Mouse (Mus musculus): Measurements from ENCODE around the gene Gars. TPM values are rescaled to one million over a fixed set of nuclear protein-coding genes. Genes with fewer than 3 reads are reported as not detected.

Gars gene
- polyA plus RNA-seq (2012; fragmentation: generic; extraction: Trizol): 459 TPM

DNA sequence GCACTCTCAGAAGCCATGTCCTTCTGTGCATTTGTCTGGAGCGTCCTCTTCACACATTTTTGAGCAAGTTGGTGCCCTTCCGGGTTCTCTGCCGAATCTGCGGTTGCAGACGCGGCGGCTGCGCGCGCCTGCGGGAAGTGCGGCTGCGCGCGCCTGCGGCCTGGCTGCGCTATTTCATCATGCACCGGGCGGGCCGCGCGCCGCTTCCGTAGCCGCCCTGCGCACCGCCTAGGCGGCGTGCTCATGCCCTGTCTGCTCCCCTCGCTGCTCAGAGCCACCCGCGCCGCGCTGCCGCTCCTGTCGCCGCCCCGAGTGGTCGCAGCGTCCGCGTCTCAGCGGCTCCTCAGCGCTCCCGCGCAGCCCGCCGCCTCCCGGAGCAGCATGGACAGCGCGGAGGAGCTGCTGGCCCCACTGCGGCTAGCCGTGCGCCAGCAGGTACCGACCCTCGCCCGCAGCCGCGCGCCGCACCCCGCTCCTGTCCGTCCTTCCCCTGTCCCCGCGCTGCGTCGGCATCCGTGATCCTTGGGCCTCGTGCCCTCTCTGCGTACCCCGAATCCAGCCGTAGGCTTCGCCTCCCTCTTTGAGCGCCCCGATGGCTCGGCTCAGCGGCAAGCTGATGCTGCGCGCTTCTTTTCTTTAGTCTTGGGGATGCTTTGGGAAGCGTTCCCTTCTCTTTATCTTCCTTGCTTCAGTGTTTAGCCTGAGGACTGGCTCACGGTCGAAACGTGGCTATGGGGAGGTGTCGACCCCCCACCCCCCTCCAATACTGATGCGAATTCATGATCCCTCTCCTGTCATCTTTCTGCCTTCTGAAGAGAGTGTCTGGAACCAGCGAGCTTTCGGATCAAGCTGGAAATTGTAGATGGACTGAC, at the start of gene Gars:
Gars (plus strand) TSS at position 209 of the 872 bp plus-strand sequence.
- TF ChIP-seq REST (IDR thresholded peaks at IDR 0.05; ENCODE audit: insufficient read depth, insufficient read length) (peak; percentile 48), SRF (IDR thresholded peaks at IDR 0.05; ENCODE audit: control insufficient read depth, insufficient read length, low read depth) (peak; percentile 38), POLR2AphosphoS2 (IDR thresholded peaks at IDR 0.05; ENCODE audit: insufficient read length, low read depth) (peak; percentile 99), MYOG (IDR thresholded peaks at IDR 0.05; ENCODE audit: control insufficient read depth in 1 of 3, insufficient read depth in 1 of 3, insufficient read length in 2 of 3, low read depth in 2 of 3) (peak in 1 of 3 experiments; percentile 19), CEBPB (IDR thresholded peaks at IDR 0.05; ENCODE audit: insufficient read depth, poor library complexity, severe bottlenecking) (peak; percentile 61; the same call in 1 of the 2 replicates), POLR2A (IDR thresholded peaks at IDR 0.05; ENCODE audit: insufficient read length, low read depth) (peak; percentile 100), E2F4 (IDR thresholded peaks at IDR 0.05; ENCODE audit: insufficient read depth) (no peak), TCF3 (IDR thresholded peaks at IDR 0.05; ENCODE audit: insufficient read length, low read depth) (no peak)
- H3K4me3 ChIP-seq: peak within 1 kb of the TSS; percentile 87
- peak within 1 kb of the TSS; percentile 96 for H3ac ChIP-seq (ENCODE audit: control insufficient read depth, insufficient read length)
- peaks cover 15% of the 10 kb centered on the region for H3K36me3 ChIP-seq (ENCODE audit: control insufficient read depth, insufficient read depth)
- H3K79me2 ChIP-seq (ENCODE audit: control insufficient read depth, insufficient read depth): peaks cover 50% of the 10 kb centered on the region
- peaks cover 6% of the 10 kb centered on the region for H3K27me3 ChIP-seq (ENCODE audit: control insufficient read depth, insufficient read depth, insufficient read length)
- H3K4me2 ChIP-seq (ENCODE audit: low read depth): peak within 1 kb of the TSS; percentile 91

DNA sequence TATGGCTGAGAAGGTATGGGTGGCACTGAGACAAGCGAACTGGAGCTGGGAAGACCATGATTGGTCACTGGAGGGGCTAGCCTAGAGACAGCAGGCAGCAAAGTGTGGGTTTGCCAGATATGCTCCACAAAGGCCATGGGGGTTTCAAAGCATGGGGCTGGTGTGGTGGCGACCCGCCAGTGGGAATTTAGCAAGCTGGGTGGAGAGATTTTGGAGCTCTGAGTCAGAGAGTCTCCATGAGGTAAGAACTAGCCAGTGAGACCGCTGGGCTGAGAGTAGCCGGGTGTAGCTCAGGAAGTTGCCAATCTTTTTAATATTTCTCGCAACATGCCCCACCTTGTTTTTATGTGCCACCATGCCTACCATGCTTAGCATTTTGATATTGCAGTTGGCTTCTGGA, 49.7 kb upstream of the Gars start:
- H3K36me3 ChIP-seq (ENCODE audit: control insufficient read depth, insufficient read depth): no peaks in the 10 kb centered on the region
- H3K27me3 ChIP-seq (ENCODE audit: control insufficient read depth, insufficient read depth, insufficient read length): no peaks in the 10 kb centered on the region
- H3ac ChIP-seq (ENCODE audit: control insufficient read depth, insufficient read length): no peak overlapping the region
- no peaks in the 10 kb centered on the region for H3K79me2 ChIP-seq (ENCODE audit: control insufficient read depth, insufficient read depth)
- no peak overlapping the region for H3K4me3 ChIP-seq
- TF ChIP-seq SRF (IDR thresholded peaks at IDR 0.05; ENCODE audit: control insufficient read depth, insufficient read length, low read depth): no peak
- no peak for TF ChIP-seq USF1 (IDR thresholded peaks at IDR 0.05; ENCODE audit: low read depth)
- TF ChIP-seq POLR2AphosphoS2 (IDR thresholded peaks at IDR 0.05; ENCODE audit: insufficient read length, low read depth): no peak
- no peak for TF ChIP-seq CEBPB (IDR thresholded peaks at IDR 0.05; ENCODE audit: insufficient read depth, poor library complexity, severe bottlenecking)
- no peak for TF ChIP-seq E2F4 (IDR thresholded peaks at IDR 0.05; ENCODE audit: insufficient read depth)
- TF ChIP-seq MAX (IDR thresholded peaks at IDR 0.05; ENCODE audit: low read depth): no peak
- no peak for TF ChIP-seq TCF3 (IDR thresholded peaks at IDR 0.05; ENCODE audit: insufficient read length, low read depth)
- TF ChIP-seq MYOG (IDR thresholded peaks at IDR 0.05; ENCODE audit: control insufficient read depth in 1 of 3, insufficient read depth in 1 of 3, insufficient read length in 2 of 3, low read depth in 2 of 3): no peak
- TF ChIP-seq POLR2A (IDR thresholded peaks at IDR 0.05; ENCODE audit: insufficient read length, low read depth): no peak
- no peak for TF ChIP-seq TCF12 (IDR thresholded peaks at IDR 0.05; ENCODE audit: insufficient read depth, poor library complexity, severe bottlenecking)
- no peak for TF ChIP-seq REST (IDR thresholded peaks at IDR 0.05; ENCODE audit: insufficient read depth, insufficient read length)
- no peak for TF ChIP-seq MYOD1 (IDR thresholded peaks at IDR 0.05; ENCODE audit: control insufficient read depth in 1 of 3, insufficient read length in 2 of 3, low read depth in 2 of 3)
- H3K4me2 ChIP-seq (ENCODE audit: low read depth): no peak overlapping the region

DNA sequence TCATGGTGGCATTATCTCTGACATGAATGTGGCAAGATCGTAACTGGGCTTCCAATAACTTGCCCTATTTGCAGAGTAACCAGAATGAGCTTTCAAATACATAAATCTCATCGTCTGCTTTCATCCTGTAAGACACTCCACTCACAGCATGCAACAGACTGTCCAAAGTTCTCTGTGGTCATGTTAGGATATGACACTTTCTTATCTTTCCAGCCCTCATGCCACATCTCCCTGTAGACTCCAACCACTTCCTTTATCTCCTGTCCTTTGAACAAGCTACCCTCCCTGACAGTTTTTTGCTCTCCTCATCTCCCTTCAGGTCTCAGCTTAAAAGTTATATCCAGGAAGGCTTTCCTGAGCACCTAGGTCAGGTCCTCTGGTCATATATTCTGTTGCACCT, 46.6 kb upstream of the Gars start:
- TF ChIP-seq POLR2A (IDR thresholded peaks at IDR 0.05; ENCODE audit: insufficient read length, low read depth): no peak
- no peak for TF ChIP-seq MYOG (IDR thresholded peaks at IDR 0.05; ENCODE audit: control insufficient read depth in 1 of 3, insufficient read depth in 1 of 3, insufficient read length in 2 of 3, low read depth in 2 of 3)
- TF ChIP-seq REST (IDR thresholded peaks at IDR 0.05; ENCODE audit: insufficient read depth, insufficient read length): no peak
- no peak for TF ChIP-seq CEBPB (IDR thresholded peaks at IDR 0.05; ENCODE audit: insufficient read depth, poor library complexity, severe bottlenecking)
- TF ChIP-seq SRF (IDR thresholded peaks at IDR 0.05; ENCODE audit: control insufficient read depth, insufficient read length, low read depth): no peak
- no peak for TF ChIP-seq MAX (IDR thresholded peaks at IDR 0.05; ENCODE audit: low read depth)
- Histone ChIP-seq H3K4me3 (no peak overlapping the region), H3K4me2 (ENCODE audit: low read depth) (no peak overlapping the region), H3K27me3 (ENCODE audit: control insufficient read depth, insufficient read depth, insufficient read length) (no peaks in the 10 kb centered on the region), H3K36me3 (ENCODE audit: control insufficient read depth, insufficient read depth) (no peaks in the 10 kb centered on the region), H3ac (ENCODE audit: control insufficient read depth, insufficient read length) (no peak overlapping the region), H3K79me2 (ENCODE audit: control insufficient read depth, insufficient read depth) (no peaks in the 10 kb centered on the region)

DNA sequence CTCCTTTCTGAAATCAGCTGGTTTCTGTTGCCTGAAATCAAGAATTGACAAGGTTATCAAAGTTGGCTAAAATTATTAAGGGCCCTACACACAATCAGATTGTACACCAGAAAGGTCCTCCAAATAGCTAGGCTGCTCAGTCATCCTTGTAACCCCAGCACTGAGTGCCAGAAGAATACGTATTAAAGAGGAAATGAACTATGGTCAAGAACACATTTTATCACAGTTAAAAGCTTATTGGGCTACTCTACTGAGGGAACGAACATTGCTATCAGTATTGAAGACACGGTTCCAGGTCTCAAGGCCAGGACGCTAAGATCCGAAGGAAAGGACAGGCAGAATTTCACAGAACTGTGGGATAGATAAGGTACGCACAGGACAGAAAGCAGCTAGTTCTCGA, 45.7 kb upstream of the Gars start:
- Histone ChIP-seq H3K79me2 (ENCODE audit: control insufficient read depth, insufficient read depth) (no peaks in the 10 kb centered on the region), H3K27me3 (ENCODE audit: control insufficient read depth, insufficient read depth, insufficient read length) (no peaks in the 10 kb centered on the region), H3ac (ENCODE audit: control insufficient read depth, insufficient read length) (no peak overlapping the region), H3K36me3 (ENCODE audit: control insufficient read depth, insufficient read depth) (no peaks in the 10 kb centered on the region), H3K4me3 (peak overlapping the region; percentile 24), H3K4me2 (ENCODE audit: low read depth) (peak overlapping the region; percentile 96)
- no peak for TF ChIP-seq POLR2A (IDR thresholded peaks at IDR 0.05; ENCODE audit: insufficient read length, low read depth)
- TF ChIP-seq MAX (IDR thresholded peaks at IDR 0.05; ENCODE audit: low read depth): no peak
- TF ChIP-seq E2F4 (IDR thresholded peaks at IDR 0.05; ENCODE audit: insufficient read depth): no peak
- no peak for TF ChIP-seq MYOD1 (IDR thresholded peaks at IDR 0.05; ENCODE audit: control insufficient read depth in 1 of 3, insufficient read length in 2 of 3, low read depth in 2 of 3)
- TF ChIP-seq USF1 (IDR thresholded peaks at IDR 0.05; ENCODE audit: low read depth): no peak
- no peak for TF ChIP-seq MYOG (IDR thresholded peaks at IDR 0.05; ENCODE audit: control insufficient read depth in 1 of 3, insufficient read depth in 1 of 3, insufficient read length in 2 of 3, low read depth in 2 of 3)
- TF ChIP-seq POLR2AphosphoS2 (IDR thresholded peaks at IDR 0.05; ENCODE audit: insufficient read length, low read depth): no peak
- TF ChIP-seq TCF12 (IDR thresholded peaks at IDR 0.05; ENCODE audit: insufficient read depth, poor library complexity, severe bottlenecking): no peak
- no peak for TF ChIP-seq REST (IDR thresholded peaks at IDR 0.05; ENCODE audit: insufficient read depth, insufficient read length)
- no peak for TF ChIP-seq SRF (IDR thresholded peaks at IDR 0.05; ENCODE audit: control insufficient read depth, insufficient read length, low read depth)
- TF ChIP-seq CEBPB (IDR thresholded peaks at IDR 0.05; ENCODE audit: insufficient read depth, poor library complexity, severe bottlenecking): no peak
